Mouse (Mus musculus) megakaryocyte, embryonic 14.5 days (primary cell): Measurements from ENCODE around the gene Agr2.

Source experiments
- FLI1 ChIP-seq: IDR thresholded peaks from 2 replicates; pipeline ENCODE4 v1.6.1; 2012; ENCODE audit warnings: low read length, inconsistent platforms, mixed read lengths
- GATA1 ChIP-seq: IDR thresholded peaks from 3 replicates; pipeline ENCODE4 v1.6.1; 2012; ENCODE audit warnings: mixed read lengths, low read length, inconsistent platforms, borderline replicate concordance

- no peak for TF ChIP-seq GATA1
- TF ChIP-seq FLI1: no peak
Observed at GRCm38 (mm10) chr12:36044691-36045090, 52.0 kb downstream of the Agr2 start.
